Mouse (Mus musculus): ENCODE results near the gene Alox5. TPM values are rescaled to one million over a fixed set of nuclear protein-coding genes. Genes with fewer than 3 reads are reported as not detected.

Alox5 gene
- not detected for polyA plus RNA-seq (2017; shearing (Covaris generic))

DNA sequence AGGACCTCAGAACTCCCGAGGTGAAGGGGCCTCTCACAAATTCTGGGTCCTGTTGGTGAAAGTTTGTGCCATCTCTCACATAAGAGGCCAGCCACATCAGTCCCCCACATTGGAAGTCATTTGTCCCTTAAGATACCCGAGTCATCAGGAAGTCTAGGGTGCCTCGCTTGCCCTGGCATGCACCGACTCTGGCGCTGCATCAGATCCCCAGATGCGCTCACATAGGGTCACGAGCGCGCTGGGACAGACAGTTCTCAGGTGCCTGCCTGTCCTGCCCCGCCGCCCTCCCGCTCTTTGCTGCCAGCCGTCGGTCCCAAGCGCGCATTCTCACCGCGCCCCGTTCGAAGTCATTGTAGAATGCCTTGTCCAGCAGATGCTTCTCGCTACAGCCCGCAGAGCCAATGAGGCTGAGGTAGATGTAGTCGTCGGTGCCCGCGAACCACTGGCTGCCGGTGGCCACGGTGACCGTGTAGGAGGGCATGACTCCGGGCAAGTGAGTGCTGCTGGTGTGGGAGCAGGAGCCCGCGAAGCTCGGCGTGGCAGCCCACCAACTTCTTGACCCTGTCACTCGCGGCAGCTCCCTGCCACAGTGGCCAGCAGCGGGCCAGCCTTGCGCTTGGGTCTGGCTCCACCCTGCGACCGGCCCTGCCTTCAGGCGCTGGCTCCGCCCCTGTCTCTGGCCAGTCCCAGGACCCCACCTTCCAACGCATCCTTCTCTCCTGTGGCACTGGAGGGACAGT, at the start of gene Alox5:
Gene Alox5, minus strand, starts transcription at position 635 of the 740 bp plus-strand sequence.

DNA sequence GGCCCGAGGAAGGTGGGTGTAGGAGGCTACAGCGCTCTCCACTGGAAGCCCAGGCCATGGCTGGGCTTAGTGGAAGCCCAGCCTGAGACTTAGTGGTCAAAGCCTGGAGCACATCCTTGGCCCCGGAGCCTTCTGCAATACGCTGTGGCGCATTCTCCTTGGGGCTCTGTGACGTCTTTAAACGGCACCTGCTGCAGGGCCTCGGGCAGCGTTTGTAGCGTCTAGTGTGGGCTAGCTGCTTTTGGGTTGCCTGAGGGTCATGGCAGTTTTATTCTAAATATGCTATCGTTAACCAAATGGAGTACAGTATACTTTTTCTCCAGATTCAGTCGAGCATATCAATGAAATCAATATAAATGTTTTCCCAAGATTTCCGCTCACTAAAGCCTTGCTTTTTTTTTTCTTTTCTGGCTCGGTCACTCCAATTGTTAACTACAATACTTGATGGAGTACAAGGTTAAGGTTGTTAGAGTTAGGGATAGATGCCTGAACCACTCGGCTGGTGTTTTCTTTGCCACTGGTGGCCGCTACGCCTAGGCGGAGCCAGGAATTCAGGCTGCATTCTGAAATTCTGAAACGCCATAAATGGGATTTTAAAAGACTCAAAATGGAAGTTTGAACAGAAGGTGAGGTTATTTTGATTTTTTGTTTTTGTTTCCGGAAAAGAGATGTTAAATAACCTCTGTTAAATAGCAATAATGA, 45.5 kb upstream of the Alox5 start, which contains the start of gene Olfr212:
Gene Olfr212, plus strand, starts transcription at position 215 of the 702 bp plus-strand sequence.

DNA sequence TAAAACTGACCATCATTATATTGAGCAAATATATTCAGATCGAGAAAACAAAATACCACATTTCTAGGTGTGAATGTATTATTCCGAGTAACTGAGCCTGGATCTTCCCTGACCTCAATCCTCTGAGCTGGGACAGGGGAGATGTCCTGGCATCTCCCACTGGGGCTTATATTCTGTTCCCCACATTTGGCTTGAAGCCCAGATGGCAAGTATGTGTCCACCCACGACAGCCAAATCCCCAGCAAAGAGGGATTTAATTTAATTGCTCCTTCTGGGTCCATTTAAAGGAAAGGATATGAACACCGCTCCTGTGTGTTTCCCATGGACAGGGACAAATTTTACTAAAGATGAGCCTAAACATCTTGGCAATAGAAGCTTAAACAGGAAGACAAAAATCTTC, 27.8 kb upstream of the Alox5 start, which contains the start of gene Olfr211:
Gene Olfr211, plus strand, starts transcription at position 301 of the 400 bp plus-strand sequence.

Other genes starting within 250 kb of the Alox5 start
- gene Zfand4, start 197.0 kb downstream of the Alox5 start, polyA plus RNA-seq (2017; shearing (Covaris generic)): 1.9 TPM
- 0.45 TPM for gene March8, start 123.2 kb downstream of the Alox5 start, polyA plus RNA-seq (2017; shearing (Covaris generic))
- not detected for gene Olfr211, start 27.9 kb upstream of the Alox5 start, polyA plus RNA-seq (2017; shearing (Covaris generic))
- not detected for gene Olfr212, start 45.3 kb upstream of the Alox5 start, polyA plus RNA-seq (2017; shearing (Covaris generic))
- gene Olfr213, start 77.3 kb upstream of the Alox5 start, polyA plus RNA-seq (2017; shearing (Covaris generic)): not detected
- gene Gm5580, start 90.0 kb upstream of the Alox5 start, polyA plus RNA-seq (2017; shearing (Covaris generic)): 0.35 TPM
- not detected for gene Olfr214, start 93.1 kb upstream of the Alox5 start, polyA plus RNA-seq (2017; shearing (Covaris generic))
- not detected for gene Olfr215, start 123.0 kb upstream of the Alox5 start, polyA plus RNA-seq (2017; shearing (Covaris generic))
- 45.2 TPM for gene Zfp422, start 167.8 kb upstream of the Alox5 start, polyA plus RNA-seq (2017; shearing (Covaris generic))
- not detected for gene Depp1, start 189.4 kb upstream of the Alox5 start, polyA plus RNA-seq (2017; shearing (Covaris generic))
- 1.8 TPM for gene Rassf4, start 212.8 kb upstream of the Alox5 start, polyA plus RNA-seq (2017; shearing (Covaris generic))